Mouse (Mus musculus) megakaryocyte, adult 5-6 weeks (primary cell): ENCODE data around the gene Fitm1. TPM values are rescaled to one million over a fixed set of nuclear protein-coding genes. Genes with fewer than 3 reads are reported as not detected.
A peak's percentile ranks its signal among the peaks of the same experiment; 100 is the strongest.

Experiments
- ATAC-seq: 2 replicates; pipeline ENCODE4 v1.8.0; 2016; ENCODE audit warnings: mild to moderate bottlenecking, inconsistent platforms; ENCODE audit not compliant: poor library complexity, severe bottlenecking
- total RNA-seq, 2 experiments: library from RNA; stranded (forward) in 1 of 2; stranded (reverse) in 1 of 2; fragments of 153-499, 151-499 nt in 1 of 2; fragments of 221-1000, 200-1000 nt in 1 of 2; gene quantifications; 2 replicates each; pipeline versions ENCODE4 v1.2.3 to v1.2.4; 2015 to 2017

Fitm1 gene
- total RNA-seq, 2 experiments from 2014 or later = 0.33 TPM; not detected in 1

DNA sequence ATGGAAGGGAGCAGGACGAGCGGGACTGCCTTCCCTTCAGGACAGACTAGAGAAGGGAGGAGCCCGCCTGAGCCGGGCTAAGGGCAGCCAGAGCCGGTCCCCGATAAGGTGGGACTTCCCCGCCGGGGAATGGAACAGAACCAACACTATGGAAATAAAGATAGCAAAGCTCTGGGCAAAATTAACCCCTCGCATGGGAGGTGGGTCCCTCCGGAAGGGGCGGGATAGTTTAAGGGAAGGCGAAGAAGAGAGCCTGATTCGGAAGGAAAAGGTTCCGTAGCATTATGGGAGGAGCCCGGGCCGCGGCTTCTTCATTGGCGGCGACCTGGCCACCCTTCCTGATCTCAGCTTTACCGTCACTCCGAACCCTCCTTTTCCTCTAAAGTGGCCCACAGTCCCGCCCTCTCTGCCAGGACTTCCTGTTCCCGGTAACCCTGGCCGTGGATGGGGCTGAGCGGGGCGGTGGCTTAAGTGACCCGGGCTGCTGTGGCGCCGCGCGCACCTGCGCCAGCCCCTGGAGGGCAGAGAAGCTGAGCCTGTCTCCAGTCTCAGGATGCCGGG is 16.0 kb downstream of the Fitm1 start, which contains the start of gene Rnf31:
Gene Rnf31 (plus strand): TSS at position 378 of the 561 bp plus-strand sequence.
- peak; percentile 81 for ATAC-seq

GRCm38 (mm10) chr14:55592226-55592625 is 16.8 kb downstream of the Fitm1 start:
- no peak for ATAC-seq

DNA sequence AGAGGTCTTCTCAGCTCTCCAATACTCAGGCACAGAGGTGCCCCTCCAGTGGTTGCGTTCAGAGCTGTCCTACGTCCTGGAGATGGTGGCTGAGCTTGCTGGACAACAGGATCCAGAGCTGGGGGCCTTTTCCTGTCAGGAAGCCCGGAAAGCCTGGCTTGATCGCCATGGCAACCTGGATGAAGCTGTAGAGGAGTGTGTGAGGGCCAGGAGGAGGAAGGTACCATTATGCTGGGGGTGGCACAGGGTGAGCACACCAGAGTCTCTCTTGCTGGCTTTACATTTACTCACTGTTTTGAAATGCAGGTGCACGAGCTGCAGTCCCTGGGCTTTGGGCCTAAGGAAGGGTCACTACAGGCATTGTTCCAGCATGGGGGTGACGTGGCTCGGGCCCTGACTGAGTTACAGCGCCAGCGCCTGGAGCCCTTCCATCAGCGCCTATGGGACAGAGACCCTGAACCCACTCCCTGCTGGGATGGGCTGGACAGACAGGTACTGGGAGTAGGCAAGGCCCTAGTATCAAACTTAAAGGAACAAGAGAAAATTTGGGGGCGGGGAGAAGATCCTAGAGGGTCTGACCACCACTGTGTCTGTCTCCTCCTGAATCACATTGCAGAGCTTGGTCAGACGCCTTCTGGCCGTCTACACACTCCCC is 20.7 kb downstream of the Fitm1 start:
- ATAC-seq = no peak

- no peak for ATAC-seq
Observed at GRCm38 (mm10) chr14:55598521-55599390, 23.3 kb downstream of the Fitm1 start.

DNA sequence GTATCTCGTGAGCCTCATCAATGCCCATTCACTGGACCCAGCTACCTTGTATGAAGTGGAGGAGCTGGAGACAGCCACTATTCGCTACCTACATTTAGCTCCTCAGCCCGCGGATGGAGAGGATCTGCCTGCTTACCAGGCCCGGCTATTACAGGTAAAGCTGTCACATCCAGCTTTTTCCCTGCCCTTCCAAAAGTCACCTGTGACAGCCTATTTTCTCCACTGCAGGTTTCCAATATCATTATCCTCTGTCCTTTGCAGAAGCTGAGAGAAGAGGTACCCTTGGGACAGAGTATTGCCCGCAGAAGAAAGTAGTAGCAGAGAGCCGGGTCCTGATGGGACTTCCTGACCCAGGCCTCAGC is 27.8 kb downstream of the Fitm1 start, which contains the start of gene Irf9:
Gene Irf9 (plus strand): TSS at position 301 of the 362 bp plus-strand sequence.
- ATAC-seq = no peak

- ATAC-seq = peak; percentile 93
Observed at GRCm38 (mm10) chr14:55603633-55604576, 28.5 kb downstream of the Fitm1 start.

- ATAC-seq = no peak
Observed at GRCm38 (mm10) chr14:55604823-55605222, 29.4 kb downstream of the Fitm1 start.

DNA sequence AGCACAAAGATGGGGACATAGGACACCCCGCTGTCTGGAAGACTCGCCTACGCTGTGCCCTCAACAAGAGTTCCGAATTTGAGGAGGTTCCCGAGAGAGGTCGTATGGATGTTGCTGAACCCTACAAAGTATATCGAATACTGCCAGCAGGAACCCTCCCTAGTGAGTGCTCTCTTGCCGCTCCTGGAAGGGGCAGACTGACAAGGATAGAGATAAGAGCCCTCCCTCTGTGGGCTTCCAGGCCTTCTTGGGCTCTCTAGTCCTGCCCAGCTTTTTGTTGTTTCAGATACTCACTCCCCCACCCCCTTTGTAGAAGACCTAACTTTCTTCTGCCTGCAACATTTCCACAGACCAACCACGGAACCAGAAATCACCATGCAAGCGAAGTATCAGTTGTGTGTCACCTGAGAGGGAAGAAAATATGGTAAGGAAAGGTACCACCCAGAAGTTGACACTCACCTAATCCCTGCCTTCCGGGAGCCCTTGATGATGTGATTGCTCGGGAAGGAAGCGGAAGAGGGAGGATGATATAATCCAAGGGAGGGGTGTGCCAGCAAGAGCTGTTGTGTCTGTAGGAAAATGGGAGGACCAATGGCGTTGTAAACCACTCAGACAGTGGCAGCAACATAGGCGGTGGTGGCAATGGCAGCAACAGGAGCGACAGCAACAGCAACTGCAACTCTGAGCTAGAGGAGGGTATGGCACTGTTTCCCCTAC is 30.5 kb downstream of the Fitm1 start:
- no peak for ATAC-seq

GRCm38 (mm10) chr14:55608339-55608738 is 32.9 kb downstream of the Fitm1 start:
- no peak for ATAC-seq

DNA sequence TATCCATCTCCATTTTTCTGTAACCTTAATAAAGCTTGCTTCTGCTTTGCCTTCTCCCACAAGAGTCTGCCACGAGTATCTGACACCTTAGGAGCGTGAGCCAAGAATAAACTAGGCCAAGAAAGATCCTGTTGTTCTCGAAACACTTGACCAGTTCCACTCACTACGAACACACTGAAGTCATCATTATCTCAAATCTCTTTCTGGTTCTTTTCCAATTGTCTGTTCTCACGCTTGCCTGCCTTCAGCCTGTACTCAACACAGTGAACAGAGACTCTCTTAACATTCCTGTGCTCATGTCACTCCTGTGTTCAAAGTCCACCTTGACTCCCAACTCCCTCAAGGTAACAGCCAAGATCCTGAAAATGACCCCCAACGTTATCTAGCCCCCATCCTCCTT is 37.9 kb downstream of the Fitm1 start:
- ATAC-seq = no peak

- no peak for ATAC-seq
Observed at GRCm38 (mm10) chr14:55614565-55615178, 39.3 kb downstream of the Fitm1 start.

DNA sequence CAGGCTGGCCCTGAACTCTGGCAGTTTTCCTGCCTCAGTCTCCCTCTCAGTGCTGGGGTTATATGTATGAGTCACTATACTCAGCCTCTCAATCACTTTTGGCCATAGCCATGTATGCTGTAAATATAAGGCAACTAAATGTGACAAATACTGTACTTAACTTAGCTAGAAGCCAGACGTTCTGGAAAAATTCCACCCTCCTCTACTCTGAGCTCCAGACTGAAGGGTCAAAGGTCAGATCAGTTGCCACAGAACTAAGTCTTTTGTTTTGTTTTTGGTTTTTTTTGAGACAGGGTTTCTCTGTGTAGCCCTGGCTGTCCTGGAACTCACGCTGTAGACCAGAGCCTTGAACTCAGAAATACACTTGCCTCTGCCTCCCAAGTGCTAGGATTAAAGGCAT is 40.5 kb downstream of the Fitm1 start:
- ATAC-seq = no peak

DNA sequence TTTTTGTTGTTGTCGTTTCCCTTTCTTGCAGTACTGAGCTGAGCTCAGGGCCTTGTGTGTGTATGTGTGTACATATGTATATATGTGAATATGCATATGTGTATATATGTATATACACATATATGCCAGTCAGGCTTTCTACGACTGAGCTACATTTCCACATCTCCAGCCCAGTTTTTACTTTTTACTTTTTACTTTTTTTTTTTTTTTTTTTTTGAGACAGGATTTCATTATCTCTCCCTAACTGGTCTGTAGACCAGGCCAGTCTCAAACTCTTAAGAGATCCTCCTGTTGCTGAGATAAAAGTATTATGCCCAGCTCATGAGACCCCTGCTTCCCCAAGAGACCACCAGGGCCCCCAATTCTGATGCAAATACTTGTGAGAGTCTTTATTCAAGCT is 41.4 kb downstream of the Fitm1 start:
- ATAC-seq = no peak

GRCm38 (mm10) chr14:55617822-55618221 is 42.4 kb downstream of the Fitm1 start, which contains the start of gene Rec8:
Gene Rec8 (plus strand): TSS chr14:55618037.
- ATAC-seq = peak; percentile 60

DNA sequence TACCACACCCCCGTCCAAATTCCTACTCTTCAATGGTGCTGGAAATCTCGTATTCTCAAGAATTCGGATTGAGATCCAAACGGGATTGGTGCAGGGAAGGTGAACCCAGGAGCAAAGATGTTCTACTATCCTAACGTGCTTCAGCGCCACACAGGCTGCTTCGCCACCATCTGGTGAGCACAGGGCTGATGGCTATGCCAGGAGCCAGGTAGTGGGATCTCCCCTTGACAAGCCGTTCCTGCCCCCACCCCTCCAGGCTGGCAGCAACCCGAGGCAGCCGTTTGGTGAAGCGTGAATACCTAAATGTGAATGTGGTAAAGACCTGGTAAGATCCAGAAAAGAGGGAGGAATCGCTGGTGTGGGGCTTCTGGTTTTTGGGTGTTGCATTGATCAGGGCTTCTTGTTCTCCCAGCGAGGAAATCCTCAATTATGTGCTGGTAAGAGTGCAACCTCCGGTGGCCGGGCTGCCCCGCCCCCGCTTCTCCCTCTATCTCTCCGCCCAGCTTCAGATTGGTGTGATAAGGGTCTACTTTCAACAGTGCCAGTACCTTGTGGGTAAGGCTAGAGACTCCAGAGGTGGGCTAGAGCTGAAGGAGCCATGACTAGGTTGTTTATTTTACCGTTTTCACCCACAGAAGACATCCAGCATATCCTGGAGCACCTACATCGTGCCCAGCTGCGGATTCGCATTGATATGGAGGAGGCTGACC is 43.2 kb downstream of the Fitm1 start:
- ATAC-seq = peak; percentile 70
